Mouse (Mus musculus): ENCODE measurements around the gene Ly6g6c.

Gene Ly6g6c

GRCm38 (mm10) chr17:35057090-35057489, 8.1 kb upstream of the Ly6g6c start:
- no peak for DNase-seq (ENCODE audit: low spot score in 2 of 2)

GRCm38 (mm10) chr17:35058316-35058715, 6.9 kb upstream of the Ly6g6c start:
- no peak for DNase-seq (ENCODE audit: low spot score in 2 of 2)

GRCm38 (mm10) chr17:35058911-35059892, 6.0 kb upstream of the Ly6g6c start, which contains the start of gene Ddah2:
TSS of gene Ddah2 (plus strand) at chr17:35059035.
- DNase-seq (ENCODE audit: low spot score in 2 of 2): peak; percentile 90 to 95

GRCm38 (mm10) chr17:35060071-35060470, 5.1 kb upstream of the Ly6g6c start:
- DNase-seq (ENCODE audit: low spot score in 2 of 2): no peak

GRCm38 (mm10) chr17:35060737-35061297, 4.4 kb upstream of the Ly6g6c start:
- DNase-seq (ENCODE audit: low spot score in 2 of 2): no peak

DNA sequence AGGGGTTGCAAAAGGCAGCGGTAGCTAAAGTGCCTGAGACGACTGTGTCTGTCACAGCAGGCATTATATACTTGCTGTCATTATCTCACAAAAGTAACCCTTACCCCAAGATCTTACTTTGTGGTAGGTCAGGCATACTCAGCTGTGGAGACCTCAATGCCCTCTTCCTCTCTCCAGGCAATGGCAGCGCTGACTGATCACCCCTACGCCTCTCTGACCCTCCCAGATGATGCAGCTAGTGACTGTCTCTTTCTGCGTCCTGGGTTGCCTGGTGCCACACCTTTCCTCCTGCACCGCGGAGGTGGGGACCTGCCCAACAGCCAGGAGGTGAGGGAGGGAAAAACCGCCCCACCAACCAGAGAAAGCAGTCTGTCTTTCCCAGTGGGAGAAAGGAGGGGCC, 3.9 kb upstream of the Ly6g6c start:
- DNase-seq (ENCODE audit: low spot score in 2 of 2): no peak

- DNase-seq (ENCODE audit: low spot score in 2 of 2): no peak
Observed at GRCm38 (mm10) chr17:35063466-35063865, 1.7 kb upstream of the Ly6g6c start.

DNA sequence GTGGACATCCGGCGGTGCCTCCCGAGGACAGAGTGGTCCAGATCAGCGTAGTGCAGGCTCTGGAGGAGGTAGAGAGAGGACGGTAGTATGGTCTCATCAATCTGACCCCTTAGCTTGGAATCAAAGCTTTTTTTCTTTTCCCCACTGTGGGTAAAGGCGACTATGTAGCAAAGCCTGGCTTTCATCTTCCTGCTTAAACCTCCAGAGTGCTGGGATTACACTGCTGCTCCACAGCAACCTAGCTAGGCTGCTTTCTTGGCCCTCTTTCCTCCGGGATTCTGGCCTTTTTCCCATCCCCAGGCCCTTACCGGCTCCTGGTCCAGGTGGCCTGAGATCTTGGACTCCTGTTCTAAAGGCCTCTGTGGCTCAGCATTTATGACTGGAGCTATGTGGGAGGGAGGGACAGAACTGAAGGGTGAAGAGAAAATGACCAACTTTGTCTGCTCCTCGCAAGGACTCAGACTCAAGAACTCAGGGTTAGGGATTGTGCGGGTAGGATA, 760 bp upstream of the Ly6g6c start:
- DNase-seq (ENCODE audit: low spot score in 2 of 2): no peak

- no peak for DNase-seq (ENCODE audit: low spot score in 2 of 2)
Observed at GRCm38 (mm10) chr17:35066084-35066483, 896 bp downstream of the Ly6g6c start, which contains the start of gene Mpig6b. TSS of gene Mpig6b (minus strand) at chr17:35066184.

DNA sequence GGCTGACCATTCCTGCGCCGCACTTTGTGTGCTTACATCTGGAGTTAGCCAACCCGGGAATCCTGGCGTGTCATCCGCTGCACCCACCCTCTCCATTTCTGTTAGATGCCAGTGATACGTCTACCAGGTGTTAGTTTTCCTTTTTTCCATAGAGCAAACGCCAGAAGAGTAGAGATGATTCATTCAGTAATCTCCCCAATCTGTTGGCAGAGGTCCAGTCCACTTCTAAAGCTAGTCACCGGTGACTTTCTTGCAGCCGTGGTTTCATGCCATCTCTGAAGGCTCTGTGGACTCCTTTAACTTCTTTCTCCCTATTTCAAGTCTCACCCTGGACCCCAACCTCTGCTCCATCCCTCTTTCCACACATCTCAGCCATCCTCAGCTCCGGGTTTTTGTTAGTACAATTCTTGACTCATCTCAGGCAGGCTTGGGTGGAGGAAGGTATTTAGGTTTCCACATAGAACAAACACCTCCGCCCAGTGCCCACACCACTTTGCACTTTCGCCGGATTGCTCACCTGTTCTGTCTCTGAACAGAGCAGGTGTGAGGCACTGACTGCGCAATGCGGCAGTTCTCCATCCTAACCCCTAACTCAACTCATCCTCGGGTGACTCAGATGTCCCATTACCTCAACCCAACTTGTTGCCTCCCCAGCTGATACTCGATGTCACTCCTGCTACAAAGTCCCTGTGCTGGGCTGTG, 3.2 kb downstream of the Ly6g6c start:
- DNase-seq (ENCODE audit: low spot score in 2 of 2): no peak

GRCm38 (mm10) chr17:35070556-35071229, 5.5 kb downstream of the Ly6g6c start:
- no peak for DNase-seq (ENCODE audit: low spot score in 2 of 2)

GRCm38 (mm10) chr17:35071454-35071853, 6.3 kb downstream of the Ly6g6c start:
- no peak for DNase-seq (ENCODE audit: low spot score in 2 of 2)

DNA sequence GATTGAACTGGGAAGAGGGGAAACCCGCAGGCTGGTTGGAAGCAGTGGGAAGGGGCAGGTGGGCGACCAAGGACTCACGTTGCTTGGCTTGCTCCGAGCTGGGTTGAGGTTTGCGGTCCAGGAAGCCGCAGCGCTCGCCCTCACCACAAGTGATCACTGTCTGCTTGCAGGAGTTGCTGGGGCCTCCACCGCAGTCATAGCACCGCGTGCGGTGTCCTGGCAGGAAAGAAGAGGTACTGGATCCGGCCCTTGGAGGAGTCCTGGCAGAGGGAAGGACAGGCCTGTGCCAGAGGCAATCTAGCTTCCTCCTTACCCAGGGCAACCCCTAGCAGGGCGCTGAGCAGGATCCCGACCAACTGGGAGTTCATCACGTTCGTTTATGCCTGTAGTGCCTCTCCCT, 8.9 kb downstream of the Ly6g6c start:
- DNase-seq (ENCODE audit: low spot score in 2 of 2): no peak

DNA sequence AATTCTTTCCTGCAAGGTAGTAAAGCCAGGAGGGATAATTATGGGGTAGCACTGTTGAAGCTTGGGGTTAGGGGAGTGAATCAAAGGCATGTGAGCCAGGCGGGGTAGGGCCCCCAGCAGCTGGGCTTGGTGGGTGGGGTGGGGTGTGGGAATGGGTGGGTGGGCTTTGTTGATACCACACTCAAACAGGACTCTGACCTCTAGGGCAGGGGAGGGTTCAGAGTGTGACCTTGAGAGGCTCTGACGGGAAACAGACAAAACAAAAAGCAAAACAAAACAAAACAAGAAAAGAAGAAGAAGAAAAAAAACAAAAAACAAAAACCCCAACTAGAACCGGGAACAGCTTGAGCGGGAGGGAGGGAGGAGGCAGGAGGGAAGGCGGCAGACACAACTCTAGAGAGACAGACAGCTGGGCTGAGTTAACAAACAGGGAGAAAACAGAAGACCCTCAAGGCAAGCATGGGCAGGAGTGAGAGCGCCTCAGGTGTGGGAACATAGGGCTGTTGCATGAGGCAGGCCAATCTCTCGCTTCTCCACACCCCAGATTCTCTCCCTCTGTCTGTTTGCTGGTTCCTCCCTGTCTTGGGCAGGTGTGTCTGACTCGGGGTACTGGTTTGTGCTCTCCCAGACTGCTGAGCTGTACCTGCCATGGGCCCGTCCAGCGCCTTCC, 11.5 kb downstream of the Ly6g6c start, which contains the start of gene Ly6g6e:
Gene Ly6g6e (plus strand): TSS at position 396 of the 670 bp plus-strand sequence.
- DNase-seq (ENCODE audit: low spot score in 2 of 2): no peak

DNA sequence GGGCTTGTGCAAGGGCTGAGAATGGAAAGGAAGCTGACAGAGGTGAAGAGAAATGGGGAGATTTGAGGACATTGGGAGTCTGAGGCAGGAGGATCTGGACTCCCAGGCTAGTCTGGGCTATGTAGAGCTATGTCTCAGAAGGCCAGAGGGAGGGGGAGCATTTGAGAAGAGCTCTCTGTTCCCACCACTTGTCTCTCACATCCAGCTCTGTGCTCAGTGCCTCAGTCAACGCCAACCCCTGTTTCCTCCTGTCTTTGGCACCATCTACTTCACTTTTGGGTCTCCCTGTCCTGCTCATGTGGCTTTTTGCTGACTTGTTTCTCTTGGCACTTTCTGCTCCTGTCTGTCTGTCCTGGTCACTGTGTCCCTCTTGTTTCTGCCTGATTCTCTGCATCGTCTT, 12.1 kb downstream of the Ly6g6c start:
- DNase-seq (ENCODE audit: low spot score in 2 of 2): no peak

DNA sequence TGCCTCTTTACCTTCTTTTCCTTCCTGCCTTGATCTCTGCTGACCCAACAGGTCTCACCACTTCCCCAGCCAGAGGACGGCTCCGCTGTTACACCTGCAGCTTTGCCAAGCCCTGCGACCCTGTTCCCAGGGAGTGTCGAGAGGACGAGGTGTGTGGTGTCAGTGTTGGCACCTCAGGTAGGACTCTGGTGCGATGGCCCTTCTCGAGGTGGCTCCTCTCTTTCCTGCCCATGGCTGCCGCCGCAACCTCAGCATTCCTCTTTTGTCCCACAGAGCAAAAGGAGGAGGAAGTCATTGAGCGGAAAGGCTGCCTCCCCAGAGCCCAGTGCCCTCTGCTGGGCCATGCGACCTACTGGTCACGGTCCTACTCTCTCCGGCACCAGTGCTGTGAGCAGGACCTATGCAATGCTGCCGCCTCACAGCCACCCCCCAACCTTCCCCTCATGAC, 12.6 kb downstream of the Ly6g6c start, which contains the start of gene Ly6g6d:
Gene Ly6g6d (minus strand): TSS at position 280 of the 448 bp plus-strand sequence.
- peak in 1 of 2 experiments; percentile 47 for DNase-seq (ENCODE audit: low spot score in 2 of 2)

GRCm38 (mm10) chr17:35079778-35080177, 14.6 kb downstream of the Ly6g6c start:
- DNase-seq (ENCODE audit: low spot score in 2 of 2): no peak

- DNase-seq (ENCODE audit: low spot score in 2 of 2): no peak
Observed at GRCm38 (mm10) chr17:35080248-35080647, 15.1 kb downstream of the Ly6g6c start.

- DNase-seq (ENCODE audit: low spot score in 2 of 2): no peak
Observed at GRCm38 (mm10) chr17:35080710-35081109, 15.5 kb downstream of the Ly6g6c start.

- DNase-seq (ENCODE audit: low spot score in 2 of 2): no peak
Observed at GRCm38 (mm10) chr17:35082841-35083576, 17.8 kb downstream of the Ly6g6c start.
